Mouse (Mus musculus): ENCODE results near the gene Fbxl22. TPM values are rescaled to one million over a fixed set of nuclear protein-coding genes. Genes with fewer than 3 reads are reported as not detected.
A peak's percentile ranks its signal among the peaks of the same experiment; 100 is the strongest.

The Fbxl22 gene
- polyA plus RNA-seq (2015; fragmentation: Nextera tagmentation; extraction: Ambion mirVana): 30.8 and 33.8 TPM in 2 replicates

DNA sequence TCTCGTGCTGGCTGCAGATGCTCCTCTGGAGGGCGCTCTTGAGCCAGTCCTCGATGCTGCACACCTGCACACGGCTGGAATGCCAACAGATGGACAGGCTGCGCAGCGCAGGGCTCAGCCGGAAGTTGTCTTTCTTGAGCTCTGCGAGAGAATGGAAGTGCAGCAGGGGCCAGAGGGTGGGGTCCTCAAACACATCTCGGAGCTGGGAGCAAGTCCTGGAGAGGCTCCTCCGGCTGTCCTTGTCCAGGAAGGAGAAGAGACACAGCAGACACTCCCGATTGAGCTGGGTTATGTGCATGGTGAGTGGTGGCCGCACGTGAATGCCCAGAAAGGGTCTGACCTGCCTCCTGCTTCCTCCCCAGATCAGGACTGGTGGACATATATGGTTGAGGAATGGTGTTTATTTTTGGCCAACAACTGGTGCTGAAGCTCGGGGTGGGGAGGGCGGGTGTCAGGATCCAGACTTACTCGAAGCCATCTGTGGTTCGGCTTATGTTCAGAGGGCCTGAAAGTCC lies at the start of gene Fbxl22:
TSS of gene Fbxl22 (minus strand) at position 338 of the 515 bp plus-strand sequence.
- WGBS: 31% methylated on average over 17 of the region's 17 CpGs
- Histone ChIP-seq H3K36me3 (ENCODE audit: control insufficient read depth, insufficient read depth, low read length) (peaks cover 15% of the 10 kb centered on the region), H3K4me2 (replicated peaks; ENCODE audit: low read depth) (peak within 1 kb of the TSS; percentile 98), H3K9me3 (ENCODE audit: control insufficient read depth, low read length) (no peaks in the 10 kb centered on the region), H3K9ac (ENCODE audit: low read length) (peak within 1 kb of the TSS; percentile 38), H3K27me3 (ENCODE audit: control insufficient read depth, insufficient read depth, low read length) (no peaks in the 10 kb centered on the region), H3K4me1 (replicated peaks; ENCODE audit: control insufficient read depth, insufficient read depth) (peaks cover 4% of the 10 kb centered on the region; the same call in 1 of the 2 replicates), H3K27ac (replicated peaks) (peak within 1 kb of the TSS; percentile 98), H3K4me3 (ENCODE audit: low read depth, low read length) (peak within 1 kb of the TSS; percentile 66)
- TF ChIP-seq CTCF (IDR thresholded peaks at IDR 0.05; ENCODE audit: low read depth) (peak; percentile 89), EP300 (optimal IDR thresholded peaks at IDR 0.05) (no peak)
- DNase-seq (ENCODE audit: low spot score) (peak; percentile 92), ATAC-seq (ENCODE audit: low FRiP score, low TSS enrichment) (peak; percentile 58)

- no peak for TF ChIP-seq CTCF (IDR thresholded peaks at IDR 0.05; ENCODE audit: low read depth)
- TF ChIP-seq EP300 (optimal IDR thresholded peaks at IDR 0.05): no peak
- Histone ChIP-seq H3K27ac (replicated peaks) (no peak overlapping the region), H3K36me3 (ENCODE audit: control insufficient read depth, insufficient read depth, low read length) (no peaks in the 10 kb centered on the region), H3K9ac (ENCODE audit: low read length) (no peak overlapping the region), H3K9me3 (ENCODE audit: control insufficient read depth, low read length) (no peaks in the 10 kb centered on the region), H3K27me3 (ENCODE audit: control insufficient read depth, insufficient read depth, low read length) (no peaks in the 10 kb centered on the region), H3K4me2 (replicated peaks; ENCODE audit: low read depth) (no peak overlapping the region), H3K4me1 (replicated peaks; ENCODE audit: control insufficient read depth, insufficient read depth) (no peaks in the 10 kb centered on the region), H3K4me3 (ENCODE audit: low read depth, low read length) (no peak overlapping the region)
- WGBS: 38% methylated on average over 1 of the region's 1 CpGs
- no peak for ATAC-seq (ENCODE audit: low FRiP score, low TSS enrichment)
- no peak for DNase-seq (ENCODE audit: low spot score)
Observed at GRCm38 (mm10) chr9:66562215-66562614, 47.8 kb upstream of the Fbxl22 start.

- Histone ChIP-seq H3K27ac (replicated peaks) (no peak overlapping the region), H3K4me2 (replicated peaks; ENCODE audit: low read depth) (no peak overlapping the region), H3K9me3 (ENCODE audit: control insufficient read depth, low read length) (no peaks in the 10 kb centered on the region), H3K4me1 (replicated peaks; ENCODE audit: control insufficient read depth, insufficient read depth) (no peaks in the 10 kb centered on the region), H3K27me3 (ENCODE audit: control insufficient read depth, insufficient read depth, low read length) (no peaks in the 10 kb centered on the region), H3K9ac (ENCODE audit: low read length) (no peak overlapping the region), H3K36me3 (ENCODE audit: control insufficient read depth, insufficient read depth, low read length) (no peaks in the 10 kb centered on the region), H3K4me3 (ENCODE audit: low read depth, low read length) (no peak overlapping the region)
- TF ChIP-seq EP300 (optimal IDR thresholded peaks at IDR 0.05): no peak
- TF ChIP-seq CTCF (IDR thresholded peaks at IDR 0.05; ENCODE audit: low read depth): no peak
- DNase-seq (ENCODE audit: low spot score) (no peak), ATAC-seq (ENCODE audit: low FRiP score, low TSS enrichment) (no peak)
- WGBS: 80% methylated on average over 2 of the region's 2 CpGs
Observed at GRCm38 (mm10) chr9:66561496-66561895, 47.1 kb upstream of the Fbxl22 start.

GRCm38 (mm10) chr9:66560728-66561127 lies 46.3 kb upstream of the Fbxl22 start:
- no peak for TF ChIP-seq CTCF (IDR thresholded peaks at IDR 0.05; ENCODE audit: low read depth)
- no peak for TF ChIP-seq EP300 (optimal IDR thresholded peaks at IDR 0.05)

GRCm38 (mm10) chr9:66560295-66560694 lies 45.9 kb upstream of the Fbxl22 start:
- WGBS: 14% methylated on average over 2 of the region's 2 CpGs
- ATAC-seq (ENCODE audit: low FRiP score, low TSS enrichment): peak; percentile 69; the same call in 1 of the 2 replicates
- DNase-seq (ENCODE audit: low spot score): peak; percentile 57
- no peaks in the 10 kb centered on the region for H3K4me1 ChIP-seq (replicated peaks; ENCODE audit: control insufficient read depth, insufficient read depth)
- no peaks in the 10 kb centered on the region for H3K36me3 ChIP-seq (ENCODE audit: control insufficient read depth, insufficient read depth, low read length)
- TF ChIP-seq CTCF (IDR thresholded peaks at IDR 0.05; ENCODE audit: low read depth) (no peak), EP300 (optimal IDR thresholded peaks at IDR 0.05) (no peak)
- H3K27ac ChIP-seq (replicated peaks): no peak overlapping the region
- no peak overlapping the region for H3K4me3 ChIP-seq (ENCODE audit: low read depth, low read length)
- no peaks in the 10 kb centered on the region for H3K9me3 ChIP-seq (ENCODE audit: control insufficient read depth, low read length)
- no peak overlapping the region for H3K9ac ChIP-seq (ENCODE audit: low read length)
- no peak overlapping the region for H3K4me2 ChIP-seq (replicated peaks; ENCODE audit: low read depth)
- no peaks in the 10 kb centered on the region for H3K27me3 ChIP-seq (ENCODE audit: control insufficient read depth, insufficient read depth, low read length)

More at GRCm38 (mm10) chr9:66560728-66561127, 46.3 kb upstream of the Fbxl22 start:
- ATAC-seq (ENCODE audit: low FRiP score, low TSS enrichment) (no peak), DNase-seq (ENCODE audit: low spot score) (no peak)
- Histone ChIP-seq H3K9me3 (ENCODE audit: control insufficient read depth, low read length) (no peaks in the 10 kb centered on the region), H3K4me1 (replicated peaks; ENCODE audit: control insufficient read depth, insufficient read depth) (no peaks in the 10 kb centered on the region), H3K27me3 (ENCODE audit: control insufficient read depth, insufficient read depth, low read length) (no peaks in the 10 kb centered on the region), H3K36me3 (ENCODE audit: control insufficient read depth, insufficient read depth, low read length) (no peaks in the 10 kb centered on the region), H3K9ac (ENCODE audit: low read length) (no peak overlapping the region), H3K4me2 (replicated peaks; ENCODE audit: low read depth) (no peak overlapping the region), H3K4me3 (ENCODE audit: low read depth, low read length) (no peak overlapping the region), H3K27ac (replicated peaks) (no peak overlapping the region)
- 18% methylated on average over 1 of the region's 1 CpGs for WGBS

DNA sequence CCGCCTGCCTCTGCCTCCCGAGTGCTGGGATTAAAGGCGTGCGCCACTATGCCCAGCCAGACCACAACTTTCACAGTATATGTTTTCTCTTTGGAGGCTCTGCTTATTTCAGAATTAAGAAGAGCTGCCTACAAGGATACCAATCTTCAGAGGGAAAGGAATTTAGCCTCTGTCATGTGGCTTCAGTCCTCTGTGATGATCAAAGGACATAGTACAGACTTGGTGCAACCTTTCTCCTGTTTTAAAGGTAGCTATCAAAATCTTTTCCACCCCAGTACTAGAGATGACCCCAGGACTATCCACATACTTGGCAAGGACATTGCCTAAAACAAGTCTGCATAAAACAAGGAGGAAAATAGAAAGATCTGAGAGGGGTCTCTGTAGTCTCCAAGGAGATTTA lies 44.6 kb upstream of the Fbxl22 start:
- Histone ChIP-seq H3K4me2 (replicated peaks; ENCODE audit: low read depth) (no peak overlapping the region), H3K9me3 (ENCODE audit: control insufficient read depth, low read length) (no peaks in the 10 kb centered on the region), H3K4me3 (ENCODE audit: low read depth, low read length) (no peak overlapping the region), H3K4me1 (replicated peaks; ENCODE audit: control insufficient read depth, insufficient read depth) (no peaks in the 10 kb centered on the region), H3K27ac (replicated peaks) (no peak overlapping the region), H3K36me3 (ENCODE audit: control insufficient read depth, insufficient read depth, low read length) (no peaks in the 10 kb centered on the region), H3K9ac (ENCODE audit: low read length) (no peak overlapping the region), H3K27me3 (ENCODE audit: control insufficient read depth, insufficient read depth, low read length) (no peaks in the 10 kb centered on the region)
- WGBS: 99% methylated on average over 4 of the region's 4 CpGs
- TF ChIP-seq EP300 (optimal IDR thresholded peaks at IDR 0.05) (no peak), CTCF (IDR thresholded peaks at IDR 0.05; ENCODE audit: low read depth) (no peak)
- ATAC-seq (ENCODE audit: low FRiP score, low TSS enrichment) (no peak), DNase-seq (ENCODE audit: low spot score) (no peak)
